Mouse (Mus musculus) intestine, embryonic 14.5 days (tissue): ENCODE data around the gene Chmp4b. TPM values are rescaled to one million over a fixed set of nuclear protein-coding genes. Genes with fewer than 3 reads are reported as not detected.

Experiments used
- ATAC-seq: fragments of 200-750 bp; cut with Nextera tagmentation; replicated peaks from 2 replicates; pipeline ENCODE4 v1.8.0; 2017; ENCODE audit warnings: low read depth, moderate number of reproducible peaks, moderate TSS enrichment, moderate library complexity; ENCODE audit not compliant: low FRiP score, low TSS enrichment
- DNase-seq: peaks from one replicate; pipeline ENCODE4 v3.0.0-alpha.2; 2018; ENCODE audit warnings: low spot score
- H3K27ac ChIP-seq: fragments of 300-500 bp; sonication (generic); 2 replicates; pipeline ENCODE4 v1.5.1; 2014; ENCODE audit warnings: low read depth, mild to moderate bottlenecking, control low read depth
- H3K27me3 ChIP-seq: fragments of 300-500 bp; sonication (generic); replicated peaks from 2 replicates; pipeline ENCODE4 v1.6.1; 2014; ENCODE audit warnings: low read length, control low read depth; ENCODE audit not compliant: control insufficient read depth, insufficient read depth
- H3K36me3 ChIP-seq: fragments of 300-500 bp; sonication (generic); 2 replicates; pipeline ENCODE4 v1.6.1; 2014; ENCODE audit warnings: low read length, control low read depth; ENCODE audit not compliant: control insufficient read depth, insufficient read depth
- H3K4me1 ChIP-seq: fragments of 300-500 bp; sonication (generic); replicated peaks from 2 replicates; pipeline ENCODE4 v1.6.1; 2014; ENCODE audit warnings: low read length, control low read depth, mixed read lengths; ENCODE audit not compliant: control insufficient read depth, insufficient read depth
- H3K4me2 ChIP-seq: fragments of 300-500 bp; sonication (generic); 2 replicates; pipeline ENCODE4 v1.6.1; 2014; ENCODE audit warnings: low read length
- H3K4me3 ChIP-seq: fragments of 300-500 bp; sonication (generic); 2 replicates; pipeline ENCODE4 v1.5.1; 2014; ENCODE audit warnings: low read depth, low read length, control low read depth, mixed read lengths
- H3K9ac ChIP-seq: fragments of 300-500 bp; sonication (generic); 2 replicates; pipeline ENCODE4 v1.6.1; 2014; ENCODE audit warnings: mild to moderate bottlenecking, low read length
- H3K9me3 ChIP-seq: fragments of 300-500 bp; sonication (generic); 2 replicates; pipeline ENCODE4 v1.6.1; 2016; ENCODE audit warnings: low read length, control low read depth; ENCODE audit not compliant: control insufficient read depth
- WGBS: fragments of 180-500 bp; shearing (Covaris S2); extraction: QIAGEN DNeasy Blood & Tissue Kit; methylation state at CpG from one replicate; pipeline ENCODE4 v1.1.7; 2014; 5-methylcytosine and 5-hydroxymethylcytosine counted together
- polyA plus RNA-seq: library from polyadenylated mRNA; unstranded; fragments of >200 nt; fragmentation: Nextera tagmentation; extraction: Ambion mirVana; gene quantifications from 2 replicates; pipeline ENCODE4 v1.2.1, GENCODE M21; 2014

The Chmp4b gene
- polyA plus RNA-seq, 1 experiment from 2014 or later = 15.8 TPM

- H3K27me3 ChIP-seq = no peaks in the 10 kb centered on the region
- H3K4me2 ChIP-seq = no peak overlapping the region
- DNase-seq = no peak
- peaks cover 4% of the 10 kb centered on the region for H3K9me3 ChIP-seq
- no peak overlapping the region for H3K27ac ChIP-seq
- no peak; the same call in 1 of the 2 replicates for ATAC-seq
- H3K4me1 ChIP-seq = no peaks in the 10 kb centered on the region
- 82% methylated on average over 9 of the region's 9 CpGs for WGBS
- no peak overlapping the region for H3K9ac ChIP-seq
- peaks cover 21% of the 10 kb centered on the region for H3K36me3 ChIP-seq
- H3K4me3 ChIP-seq = no peak overlapping the region
Measured at GRCm38 (mm10) chr2:154633876-154634644, 17.4 kb upstream of the Chmp4b start.

- H3K4me2 ChIP-seq = no peak overlapping the region
- H3K4me1 ChIP-seq = no peaks in the 10 kb centered on the region
- peaks cover 4% of the 10 kb centered on the region for H3K9me3 ChIP-seq
- peaks cover 11% of the 10 kb centered on the region for H3K36me3 ChIP-seq
- H3K4me3 ChIP-seq = no peak overlapping the region
- DNase-seq (no peak), ATAC-seq (no peak)
- no peaks in the 10 kb centered on the region for H3K27me3 ChIP-seq
- WGBS = 94% methylated on average over 2 of the region's 2 CpGs
- no peak overlapping the region for H3K27ac ChIP-seq
- no peak overlapping the region for H3K9ac ChIP-seq
Measured at GRCm38 (mm10) chr2:154635826-154636225, 15.7 kb upstream of the Chmp4b start.

GRCm38 (mm10) chr2:154638521-154638920 lies 13.0 kb upstream of the Chmp4b start:
- no peak overlapping the region for H3K9ac ChIP-seq
- peaks cover 4% of the 10 kb centered on the region for H3K9me3 ChIP-seq
- H3K4me3 ChIP-seq = no peak overlapping the region
- H3K4me1 ChIP-seq = no peaks in the 10 kb centered on the region
- no peak overlapping the region for H3K27ac ChIP-seq
- H3K4me2 ChIP-seq = no peak overlapping the region
- ATAC-seq (no peak), DNase-seq (no peak)
- H3K27me3 ChIP-seq = no peaks in the 10 kb centered on the region
- H3K36me3 ChIP-seq = peaks cover 13% of the 10 kb centered on the region
- WGBS = 94% methylated on average over 3 of the region's 3 CpGs

GRCm38 (mm10) chr2:154639115-154639514 lies 12.4 kb upstream of the Chmp4b start:
- Histone ChIP-seq H3K4me3 (no peak overlapping the region), H3K36me3 (peaks cover 14% of the 10 kb centered on the region), H3K4me1 (no peaks in the 10 kb centered on the region), H3K27ac (no peak overlapping the region), H3K9ac (no peak overlapping the region), H3K9me3 (peaks cover 4% of the 10 kb centered on the region), H3K27me3 (no peaks in the 10 kb centered on the region), H3K4me2 (no peak overlapping the region)
- no peak for DNase-seq
- WGBS = 96% methylated on average over 4 of the region's 4 CpGs
- no peak for ATAC-seq

GRCm38 (mm10) chr2:154641176-154641575 lies 10.3 kb upstream of the Chmp4b start:
- H3K9ac ChIP-seq = no peak overlapping the region
- H3K27ac ChIP-seq = 0 out of 2 replicates have a peak overlapping the region, but pooled peaks have one; percentile 38
- DNase-seq (no peak), ATAC-seq (no peak)
- peaks cover 19% of the 10 kb centered on the region for H3K36me3 ChIP-seq
- H3K4me3 ChIP-seq = no peak overlapping the region
- H3K4me2 ChIP-seq = no peak overlapping the region
- WGBS = 79% methylated on average over 8 of the region's 8 CpGs
- peaks cover 4% of the 10 kb centered on the region for H3K9me3 ChIP-seq
- no peaks in the 10 kb centered on the region for H3K27me3 ChIP-seq
- no peaks in the 10 kb centered on the region for H3K4me1 ChIP-seq

- Histone ChIP-seq H3K27ac (peak overlapping the region; percentile 34), H3K9me3 (peaks cover 4% of the 10 kb centered on the region), H3K4me3 (no peak overlapping the region), H3K4me1 (no peaks in the 10 kb centered on the region), H3K4me2 (no peak overlapping the region), H3K36me3 (peaks cover 19% of the 10 kb centered on the region), H3K27me3 (no peaks in the 10 kb centered on the region), H3K9ac (no peak overlapping the region)
- WGBS = 85% methylated on average over 9 of the region's 9 CpGs
- ATAC-seq (peak; percentile 83), DNase-seq (peak; percentile 67)
Measured at GRCm38 (mm10) chr2:154642005-154642459, 9.5 kb upstream of the Chmp4b start.

GRCm38 (mm10) chr2:154642712-154643385 lies 8.7 kb upstream of the Chmp4b start:
- H3K9me3 ChIP-seq = peaks cover 4% of the 10 kb centered on the region
- H3K27ac ChIP-seq = peak overlapping the region; percentile 34; the same call in 1 of the 2 replicates
- no peaks in the 10 kb centered on the region for H3K27me3 ChIP-seq
- DNase-seq (no peak), ATAC-seq (peak; percentile 17; the same call in 1 of the 2 replicates)
- 0 out of 2 replicates have a peak overlapping the region, but pooled peaks have one; percentile 6 for H3K4me2 ChIP-seq
- no peak overlapping the region for H3K9ac ChIP-seq
- no peak overlapping the region for H3K4me3 ChIP-seq
- H3K4me1 ChIP-seq = no peaks in the 10 kb centered on the region
- peaks cover 18% of the 10 kb centered on the region for H3K36me3 ChIP-seq
- WGBS = 78% methylated on average over 6 of the region's 6 CpGs

GRCm38 (mm10) chr2:154646634-154647033 lies 4.9 kb upstream of the Chmp4b start:
- DNase-seq = no peak
- ATAC-seq = no peak
- no peaks in the 10 kb centered on the region for H3K27me3 ChIP-seq

More at GRCm38 (mm10) chr2:154646634-154647033, 4.9 kb upstream of the Chmp4b start:
- 83% methylated on average over 5 of the region's 5 CpGs for WGBS
- Histone ChIP-seq H3K4me1 (0 out of 2 replicates have a peak, but pooled peaks cover 3% of the 10 kb centered on the region), H3K27ac (no peak overlapping the region), H3K9me3 (no peaks in the 10 kb centered on the region), H3K4me3 (no peak overlapping the region), H3K4me2 (no peak overlapping the region), H3K9ac (no peak overlapping the region), H3K36me3 (peaks cover 10% of the 10 kb centered on the region; the same call in 1 of the 2 replicates)
